Mouse (Mus musculus): Measurements from ENCODE around the gene Tmprss12.
A peak's percentile ranks its signal among the peaks of the same experiment; 100 is the strongest.
"Not testable (repeated sequence)": the region's sequence is repeated elsewhere in the genome, so short reads cannot be mapped to it uniquely, and the experiment has no call there.

The Tmprss12 gene

GRCm38 (mm10) chr15:100280626-100281025, at the start of gene Tmprss12:
Gene Tmprss12, plus strand, starts transcription at chr15:100280837.
- DNase-seq (ENCODE audit: low spot score): no peak

DNA sequence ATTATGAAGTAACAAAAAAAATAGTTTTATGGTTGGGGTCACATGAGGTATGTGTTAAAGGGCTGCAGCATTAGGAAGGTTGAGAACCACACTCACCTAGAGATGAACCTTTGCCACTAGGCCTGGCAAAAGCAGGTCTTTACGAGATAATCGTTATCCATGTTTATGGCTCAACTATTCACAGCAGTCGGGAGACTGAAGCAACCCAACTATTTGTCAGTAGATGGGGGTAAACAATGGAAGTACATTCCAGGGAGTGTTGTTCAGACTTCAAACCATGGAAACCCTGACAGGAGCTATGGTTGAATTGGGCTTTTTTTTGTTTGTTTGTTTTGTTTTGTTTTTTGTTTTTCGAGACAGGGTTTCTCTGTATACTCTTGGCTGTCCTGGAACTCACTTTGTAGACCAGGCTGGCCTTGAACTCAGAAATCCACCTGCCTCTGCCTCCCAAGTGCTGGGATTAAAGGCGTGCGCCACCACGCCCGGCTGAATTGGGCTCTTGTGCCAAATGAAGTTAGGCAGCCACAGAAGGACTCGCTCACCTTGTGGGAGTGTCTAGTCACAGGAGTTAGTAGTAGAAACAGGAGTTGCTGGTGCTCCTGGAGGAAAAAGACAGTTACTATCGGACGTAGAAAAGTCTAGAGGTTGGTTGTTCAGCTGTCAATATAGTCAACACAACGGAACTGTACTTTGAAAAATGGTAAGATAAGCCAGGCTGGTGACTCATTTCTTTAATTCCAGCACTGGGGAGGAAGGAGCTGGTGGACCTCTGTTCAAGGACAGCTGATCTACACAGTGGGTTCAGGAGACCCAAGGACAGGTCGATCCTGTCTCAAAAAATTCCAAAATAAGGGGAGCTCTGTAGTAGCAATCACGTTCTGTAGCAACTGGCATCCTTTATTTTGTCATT, 48.8 kb upstream of the Tmprss12 start:
- no peak for DNase-seq (ENCODE audit: low spot score)

DNA sequence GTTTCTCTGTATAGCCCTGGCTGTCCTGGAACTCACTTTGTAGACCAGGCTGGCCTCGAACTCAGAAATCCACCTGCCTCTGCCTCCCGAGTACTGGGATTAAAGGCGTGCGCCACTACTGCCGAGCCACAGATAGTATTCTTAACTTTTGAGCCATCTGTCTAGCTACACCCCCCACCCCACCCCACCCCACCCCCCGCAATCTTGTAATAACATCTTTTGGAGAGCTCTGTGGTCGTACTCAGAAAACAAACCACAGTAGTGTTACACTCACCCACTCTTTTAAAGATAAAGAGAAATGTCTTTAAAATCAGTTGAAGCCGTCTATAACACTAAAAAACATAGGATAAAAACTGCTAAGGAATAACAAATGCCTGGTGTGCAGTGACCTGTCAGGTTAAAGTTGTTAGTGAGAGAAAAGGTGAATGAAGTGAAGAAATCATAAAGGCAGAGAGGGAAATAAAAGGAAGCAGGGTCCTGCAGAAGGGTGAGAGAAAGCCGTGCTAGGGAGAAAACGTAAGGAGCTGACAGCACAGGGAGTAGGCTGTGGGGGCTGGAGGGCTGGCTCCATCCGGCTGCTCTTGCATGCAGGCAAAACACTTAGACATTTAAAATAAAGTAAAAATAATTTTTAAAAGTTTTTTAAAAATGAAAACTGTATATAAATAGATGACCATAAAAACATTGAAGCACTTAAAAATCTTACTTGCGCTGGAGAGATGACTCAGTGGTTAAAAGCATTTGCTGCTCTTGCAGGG, 45.2 kb upstream of the Tmprss12 start:
- DNase-seq (ENCODE audit: low spot score): no peak

DNA sequence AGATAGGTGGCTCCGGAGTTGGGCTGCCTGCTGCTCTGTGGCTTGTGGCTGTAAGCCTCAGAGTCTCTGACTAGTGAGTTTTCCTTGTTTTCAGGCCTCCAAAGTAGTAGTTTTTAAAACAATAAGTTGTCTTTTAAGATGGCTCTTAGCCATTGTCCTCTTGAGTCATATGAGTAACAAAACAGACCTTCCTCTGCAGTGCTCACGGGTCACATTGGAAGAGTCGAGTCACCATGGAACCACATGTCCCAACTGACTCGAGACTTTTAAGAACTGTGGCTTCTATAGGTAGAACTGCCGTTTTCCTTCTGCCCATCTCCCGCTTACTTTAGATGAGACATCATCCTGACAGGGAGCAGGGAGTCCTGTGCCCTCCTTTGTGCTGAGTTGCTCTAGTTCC, 43.7 kb upstream of the Tmprss12 start:
- no peak for DNase-seq (ENCODE audit: low spot score)

DNA sequence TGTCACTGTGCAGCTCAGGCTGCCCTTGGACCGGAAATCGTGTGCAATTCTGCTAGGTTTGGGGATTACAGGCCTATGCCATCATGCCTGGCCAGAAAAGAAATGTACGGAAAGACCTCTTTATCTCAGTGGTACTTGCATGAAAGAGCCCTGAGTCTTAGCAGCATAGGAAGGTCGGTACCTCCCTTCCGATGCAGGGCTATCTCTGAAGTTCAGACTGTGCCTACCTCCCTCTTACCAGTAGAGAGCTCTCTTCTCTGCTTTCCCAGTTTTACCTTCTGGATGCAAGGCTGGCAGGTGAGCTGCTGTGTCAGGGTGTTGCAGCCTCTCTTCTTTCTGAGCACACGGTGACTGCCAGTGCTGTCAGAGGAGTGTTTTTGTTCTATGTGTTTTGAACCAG, 38.9 kb upstream of the Tmprss12 start:
- no peak for DNase-seq (ENCODE audit: low spot score)

DNA sequence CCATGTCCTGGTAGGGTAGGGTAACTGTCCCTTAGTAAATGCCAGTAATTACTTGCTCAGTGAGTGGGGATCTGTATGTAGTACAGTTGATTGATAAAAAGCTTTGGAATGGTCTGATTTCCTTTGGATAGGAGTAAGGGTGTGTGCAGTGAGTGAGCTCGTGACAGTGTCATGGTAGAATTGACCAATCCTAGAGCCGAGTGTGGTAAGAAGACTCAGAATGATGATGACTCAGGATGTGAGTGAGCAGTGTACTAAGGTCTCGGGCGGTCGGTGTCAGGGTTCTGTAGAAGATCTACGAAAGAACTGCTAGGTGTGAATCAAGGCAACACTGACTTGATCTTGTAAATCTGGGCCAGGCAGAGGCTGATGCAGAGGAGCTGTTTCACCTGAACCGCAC, 34.7 kb upstream of the Tmprss12 start:
- no peak for DNase-seq (ENCODE audit: low spot score)

DNA sequence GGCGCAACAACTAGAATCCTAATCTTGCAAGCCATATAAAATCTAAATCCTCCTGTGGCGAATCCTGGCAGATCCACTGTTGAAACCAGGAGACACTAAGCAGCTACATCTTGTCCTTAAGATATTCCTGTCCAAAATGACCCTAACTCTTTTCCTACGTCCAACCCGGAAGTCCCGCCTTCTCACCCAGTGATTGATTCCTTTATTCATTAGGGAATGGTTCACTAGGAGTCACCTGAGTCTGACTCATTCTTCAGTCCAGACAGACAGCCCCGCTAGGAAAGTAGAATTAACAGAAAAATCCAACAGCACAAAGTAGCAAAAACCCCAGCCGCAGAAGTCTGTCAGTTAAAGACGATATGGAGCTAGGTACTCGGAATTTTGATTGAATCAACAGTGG, 33.3 kb upstream of the Tmprss12 start:
- no peak for DNase-seq (ENCODE audit: low spot score)

- no peak for DNase-seq (ENCODE audit: low spot score)
Observed at GRCm38 (mm10) chr15:100248665-100249433, 31.8 kb upstream of the Tmprss12 start.

- DNase-seq (ENCODE audit: low spot score): no peak
Observed at GRCm38 (mm10) chr15:100251153-100251780, 29.4 kb upstream of the Tmprss12 start.

DNA sequence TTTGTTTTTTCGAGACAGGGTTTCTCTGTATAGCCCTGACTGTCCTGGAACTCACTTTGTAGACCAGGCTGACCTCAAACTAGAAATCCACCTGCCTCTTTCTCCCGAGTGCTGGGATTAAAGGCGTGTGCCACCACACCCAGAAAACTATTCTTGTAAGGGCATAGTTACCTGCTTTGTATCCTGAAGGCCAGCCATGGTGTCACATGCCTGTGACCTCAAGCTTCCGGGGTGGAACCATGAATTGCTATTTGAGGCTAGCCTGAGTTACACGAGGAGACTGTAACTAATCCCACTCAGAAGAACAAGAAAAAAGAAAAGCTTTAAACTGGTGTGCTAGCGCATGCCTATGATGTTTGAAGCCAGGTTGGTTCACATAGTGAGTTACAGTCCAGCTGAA, 24.3 kb upstream of the Tmprss12 start:
- DNase-seq (ENCODE audit: low spot score): no peak

GRCm38 (mm10) chr15:100257305-100257704, 23.3 kb upstream of the Tmprss12 start:
- DNase-seq (ENCODE audit: low spot score): no peak

GRCm38 (mm10) chr15:100258646-100259425, 21.8 kb upstream of the Tmprss12 start:
- no peak for DNase-seq (ENCODE audit: low spot score)

DNA sequence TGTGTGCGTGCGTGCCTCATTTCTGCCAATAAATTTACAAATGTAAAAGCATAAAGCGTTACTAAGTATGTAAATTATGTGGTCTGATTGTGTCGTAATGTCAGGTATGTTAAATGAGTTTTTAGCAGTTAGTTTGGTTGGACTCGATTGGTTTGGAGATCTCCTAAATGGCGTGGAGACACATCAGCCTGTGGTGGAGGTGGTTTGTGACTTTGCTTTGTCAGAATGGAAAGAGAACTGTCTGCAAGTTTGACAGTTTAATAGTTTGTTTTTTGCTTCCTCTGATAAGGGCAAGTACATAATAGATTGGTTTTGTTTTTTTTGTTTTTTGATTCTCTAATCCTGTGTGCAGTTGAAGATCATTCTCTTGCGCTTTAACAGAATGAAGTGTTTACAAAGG, 20.3 kb upstream of the Tmprss12 start:
- not testable (repeated sequence) for DNase-seq (ENCODE audit: low spot score)

DNA sequence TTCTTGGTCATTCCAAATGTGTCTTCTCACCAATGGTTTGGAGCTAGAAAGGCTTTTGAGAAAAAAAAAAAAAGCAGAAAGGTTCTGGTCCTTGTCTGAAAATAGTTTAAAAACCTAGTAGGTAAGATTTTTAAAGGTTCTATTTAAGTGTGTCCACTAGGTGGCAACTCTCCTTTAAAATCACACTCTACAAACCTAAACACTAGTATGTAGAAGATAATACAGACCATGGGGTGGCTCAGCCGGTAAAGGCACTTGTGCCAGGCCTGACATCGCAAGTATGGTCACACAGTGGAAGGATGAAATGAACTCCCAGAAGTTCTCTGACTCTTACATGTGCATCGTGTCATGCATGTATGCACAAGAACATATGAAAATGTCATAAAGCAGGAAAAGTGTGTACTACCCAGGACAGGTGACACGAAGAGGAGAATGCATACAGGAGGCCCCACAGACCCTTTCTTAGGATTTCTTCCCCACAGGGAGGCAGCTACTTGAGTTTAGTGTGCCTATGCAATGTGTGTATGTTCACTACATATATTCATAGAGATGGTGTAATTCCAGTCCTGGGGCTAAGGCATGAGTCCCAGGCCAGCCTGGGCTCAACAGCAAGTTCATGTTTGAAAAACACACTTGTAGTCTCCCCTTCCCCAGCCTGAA, 17.3 kb upstream of the Tmprss12 start:
- peak; percentile 16 for DNase-seq (ENCODE audit: low spot score)

DNA sequence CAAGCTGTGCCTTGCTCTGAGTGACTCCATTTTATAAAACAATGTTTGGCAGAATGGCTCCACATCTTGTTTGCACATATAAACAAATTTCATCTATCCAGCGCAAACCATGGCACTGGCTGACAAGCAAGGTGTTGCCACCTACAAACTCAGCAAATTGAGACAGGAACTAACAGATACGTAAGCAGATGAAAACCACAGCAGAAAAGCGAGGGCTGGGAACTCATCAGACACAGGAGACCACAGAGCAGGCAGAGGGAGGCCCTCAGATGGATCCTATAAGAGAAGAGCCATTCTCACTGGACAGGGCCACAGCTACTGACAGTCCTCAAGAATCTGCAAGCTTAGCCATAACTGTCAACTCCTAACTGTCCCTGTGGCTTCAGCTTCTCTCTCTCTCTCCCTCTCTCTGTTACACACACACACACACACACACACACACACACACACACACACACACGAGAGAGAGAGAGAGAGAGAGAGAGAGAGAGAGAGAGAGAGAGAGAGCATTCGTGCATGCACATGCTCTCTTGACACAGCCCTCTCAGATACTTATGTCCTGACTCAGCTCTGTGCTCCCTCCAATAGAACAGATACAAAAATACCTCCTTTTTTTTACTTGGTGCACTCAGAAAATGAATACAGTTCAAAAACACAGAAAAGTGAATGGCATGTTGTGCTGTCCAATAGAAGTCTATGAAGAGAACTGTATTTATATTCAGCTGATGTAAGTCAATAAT, 14.9 kb upstream of the Tmprss12 start:
- DNase-seq (ENCODE audit: low spot score): no peak

DNA sequence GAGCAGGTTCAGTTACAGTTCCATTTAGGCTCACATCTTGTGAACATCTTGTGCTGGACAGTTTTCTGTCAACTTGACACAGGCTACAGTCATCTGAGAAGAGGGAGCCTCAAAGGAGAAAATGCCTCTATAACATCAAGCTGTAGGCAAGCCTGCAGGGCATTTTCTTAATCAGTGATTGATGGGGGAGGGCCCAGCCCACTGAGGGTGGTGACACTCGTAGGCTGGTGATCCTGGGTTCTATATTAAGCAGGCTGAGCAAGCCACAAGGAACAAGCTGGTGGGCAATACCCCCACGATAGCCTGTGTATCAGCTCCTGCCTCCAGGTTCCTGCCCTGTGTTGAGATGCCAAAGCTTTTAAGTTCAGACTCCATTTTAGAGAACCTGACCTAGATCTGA, 11.7 kb upstream of the Tmprss12 start:
- DNase-seq (ENCODE audit: low spot score): no peak

- DNase-seq (ENCODE audit: low spot score): no peak
Observed at GRCm38 (mm10) chr15:100269776-100270175, 10.9 kb upstream of the Tmprss12 start.

GRCm38 (mm10) chr15:100270609-100271008, 10.0 kb upstream of the Tmprss12 start:
- not testable (repeated sequence) for DNase-seq (ENCODE audit: low spot score)

- no peak for DNase-seq (ENCODE audit: low spot score)
Observed at GRCm38 (mm10) chr15:100271411-100271810, 9.2 kb upstream of the Tmprss12 start.

GRCm38 (mm10) chr15:100273791-100274308, 6.8 kb upstream of the Tmprss12 start:
- DNase-seq (ENCODE audit: low spot score): not testable (repeated sequence)
